Mouse (Mus musculus): ENCODE measurements around the gene Syt6. TPM values are rescaled to one million over a fixed set of nuclear protein-coding genes. Genes with fewer than 3 reads are reported as not detected.
A peak's percentile ranks its signal among the peaks of the same experiment; 100 is the strongest.

Syt6 gene
- polyA plus RNA-seq, 1 experiment = not detected

DNA sequence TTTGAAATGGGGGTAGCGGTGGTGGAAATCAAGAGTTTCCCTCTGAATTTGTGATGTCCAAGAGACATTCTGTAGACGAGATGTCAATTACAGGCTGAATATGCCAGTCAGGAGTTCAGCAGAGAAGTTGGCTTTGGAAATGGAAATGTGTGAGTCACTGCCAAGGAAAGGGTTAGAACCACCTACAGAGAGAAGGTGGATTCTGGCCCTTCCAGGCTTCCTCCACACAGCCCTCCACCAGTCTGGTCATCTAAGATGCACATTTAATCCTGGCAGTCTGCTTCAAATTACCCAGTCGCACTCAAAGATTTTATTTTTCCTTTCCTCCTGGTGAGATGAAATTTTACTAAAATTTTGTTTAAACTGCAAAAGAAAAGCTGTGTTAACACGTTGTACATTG is 97.1 kb downstream of the Syt6 start:
- no peaks in the 10 kb centered on the region for H3K79me3 ChIP-seq (ENCODE audit: low read depth)
- H3K36me3 ChIP-seq (ENCODE audit: control insufficient read depth, insufficient read depth) = no peaks in the 10 kb centered on the region
- TF ChIP-seq USF1 (IDR thresholded peaks at IDR 0.05; ENCODE audit: low read depth) = no peak
- no peak for TF ChIP-seq CEBPB (IDR thresholded peaks at IDR 0.05; ENCODE audit: low read depth)
- no peak for TF ChIP-seq MAX (IDR thresholded peaks at IDR 0.05)
- no peak for TF ChIP-seq CTCF (IDR thresholded peaks at IDR 0.05; ENCODE audit: control insufficient read depth, insufficient read depth, insufficient read length)
- TF ChIP-seq MYOD1 (IDR thresholded peaks at IDR 0.05; ENCODE audit: control insufficient read depth, insufficient read length, low read depth) = no peak
- TF ChIP-seq FOSL1 (IDR thresholded peaks at IDR 0.05; ENCODE audit: insufficient read depth, low read length, poor library complexity, severe bottlenecking) = no peak
- no peak for TF ChIP-seq MYOG (IDR thresholded peaks at IDR 0.05; ENCODE audit: control insufficient read depth, extremely low read depth, insufficient read length)
- H3K27me3 ChIP-seq (ENCODE audit: control insufficient read depth, insufficient read depth, insufficient read length) = no peaks in the 10 kb centered on the region
- no peak overlapping the region for H3ac ChIP-seq (ENCODE audit: control insufficient read depth, insufficient read length, low read depth)
- H3K4me3 ChIP-seq (ENCODE audit: insufficient read depth, poor library complexity, severe bottlenecking) = no peak overlapping the region
- H3K79me2 ChIP-seq (ENCODE audit: control insufficient read depth, insufficient read depth) = no peaks in the 10 kb centered on the region

DNA sequence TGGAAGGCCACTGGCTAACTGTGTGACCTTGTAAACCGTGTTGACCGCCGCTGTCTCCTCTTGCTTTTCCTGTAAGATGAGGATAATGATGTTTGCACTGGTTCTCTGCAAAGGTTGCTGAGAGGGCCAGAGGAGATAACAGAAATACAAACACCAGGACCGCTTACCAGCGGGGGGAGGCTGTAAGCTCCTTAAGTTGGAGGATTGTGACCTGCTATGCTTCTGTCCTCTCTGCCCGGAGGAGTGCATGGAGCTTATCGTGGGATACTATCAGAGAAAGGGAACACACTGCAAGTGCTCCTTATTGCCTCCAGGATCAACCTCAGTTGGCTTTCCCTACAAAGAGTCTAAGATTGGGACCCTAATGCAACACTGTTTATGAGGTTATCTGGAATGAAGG is 97.7 kb downstream of the Syt6 start:
- no peak overlapping the region for H3ac ChIP-seq (ENCODE audit: control insufficient read depth, insufficient read length, low read depth)
- H3K79me3 ChIP-seq (ENCODE audit: low read depth) = no peaks in the 10 kb centered on the region
- H3K4me3 ChIP-seq (ENCODE audit: insufficient read depth, poor library complexity, severe bottlenecking) = no peak overlapping the region
- no peaks in the 10 kb centered on the region for H3K79me2 ChIP-seq (ENCODE audit: control insufficient read depth, insufficient read depth)
- no peak for TF ChIP-seq CEBPB (IDR thresholded peaks at IDR 0.05; ENCODE audit: low read depth)
- TF ChIP-seq CTCF (IDR thresholded peaks at IDR 0.05; ENCODE audit: control insufficient read depth, insufficient read depth, insufficient read length) = no peak
- TF ChIP-seq USF1 (IDR thresholded peaks at IDR 0.05; ENCODE audit: low read depth) = no peak
- TF ChIP-seq MYOG (IDR thresholded peaks at IDR 0.05; ENCODE audit: control insufficient read depth, extremely low read depth, insufficient read length) = no peak
- no peak for TF ChIP-seq FOSL1 (IDR thresholded peaks at IDR 0.05; ENCODE audit: insufficient read depth, low read length, poor library complexity, severe bottlenecking)
- no peak for TF ChIP-seq MYOD1 (IDR thresholded peaks at IDR 0.05; ENCODE audit: control insufficient read depth, insufficient read length, low read depth)
- TF ChIP-seq MAX (IDR thresholded peaks at IDR 0.05) = no peak
- H3K36me3 ChIP-seq (ENCODE audit: control insufficient read depth, insufficient read depth) = no peaks in the 10 kb centered on the region
- H3K27me3 ChIP-seq (ENCODE audit: control insufficient read depth, insufficient read depth, insufficient read length) = no peaks in the 10 kb centered on the region

DNA sequence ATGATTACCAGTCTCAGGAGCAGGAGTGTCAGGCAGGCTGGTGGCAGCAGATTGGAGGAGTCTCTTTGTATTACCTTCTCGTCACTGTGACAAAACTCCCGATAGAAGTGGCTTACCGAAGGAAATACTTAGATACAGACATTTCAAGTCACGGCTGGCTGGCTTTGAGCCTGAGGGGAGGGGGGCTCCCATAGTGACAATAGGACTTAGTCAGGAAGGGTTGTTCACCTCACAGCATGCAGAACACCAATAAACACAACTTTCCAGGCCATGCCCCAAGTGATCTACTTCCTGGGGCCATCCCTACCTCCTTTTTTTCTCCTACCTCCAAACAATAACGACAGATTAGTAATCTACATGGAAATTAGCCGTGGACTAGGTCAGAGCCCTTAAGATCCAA is 103.8 kb downstream of the Syt6 start:
- Histone ChIP-seq H3K36me3 (ENCODE audit: control insufficient read depth, insufficient read depth) (no peaks in the 10 kb centered on the region), H3K79me2 (ENCODE audit: control insufficient read depth, insufficient read depth) (no peaks in the 10 kb centered on the region), H3K79me3 (ENCODE audit: low read depth) (no peaks in the 10 kb centered on the region), H3K27me3 (ENCODE audit: control insufficient read depth, insufficient read depth, insufficient read length) (no peaks in the 10 kb centered on the region), H3ac (ENCODE audit: control insufficient read depth, insufficient read length, low read depth) (no peak overlapping the region), H3K4me3 (ENCODE audit: insufficient read depth, poor library complexity, severe bottlenecking) (no peak overlapping the region)
- no peak for TF ChIP-seq MYOD1 (IDR thresholded peaks at IDR 0.05; ENCODE audit: control insufficient read depth, insufficient read length, low read depth)
- no peak for TF ChIP-seq CTCF (IDR thresholded peaks at IDR 0.05; ENCODE audit: control insufficient read depth, insufficient read depth, insufficient read length)
- no peak for TF ChIP-seq MAX (IDR thresholded peaks at IDR 0.05)
- no peak for TF ChIP-seq CEBPB (IDR thresholded peaks at IDR 0.05; ENCODE audit: low read depth)
- no peak for TF ChIP-seq FOSL1 (IDR thresholded peaks at IDR 0.05; ENCODE audit: insufficient read depth, low read length, poor library complexity, severe bottlenecking)
- no peak for TF ChIP-seq MYOG (IDR thresholded peaks at IDR 0.05; ENCODE audit: control insufficient read depth, extremely low read depth, insufficient read length)

DNA sequence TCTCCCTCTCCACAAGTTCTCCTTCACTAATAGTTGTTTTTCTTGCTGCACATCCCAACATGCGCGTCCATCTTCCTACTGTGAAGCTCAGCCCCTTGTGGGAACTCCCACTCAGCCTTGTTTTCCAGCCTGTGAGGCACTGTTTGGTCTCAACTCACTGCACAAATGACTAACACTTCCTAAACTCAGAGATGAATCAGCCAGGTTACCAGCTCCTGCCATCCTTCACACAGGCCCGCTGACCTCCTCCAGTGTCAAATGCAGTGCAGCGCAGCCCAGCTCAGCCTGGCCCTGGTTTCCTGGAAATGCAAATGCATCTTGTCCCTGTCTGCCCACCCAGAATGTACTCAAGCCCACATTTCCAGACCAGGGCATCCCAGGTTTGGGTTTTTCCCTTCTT is 107.4 kb downstream of the Syt6 start:
- Histone ChIP-seq H3K79me3 (ENCODE audit: low read depth) (no peaks in the 10 kb centered on the region), H3K79me2 (ENCODE audit: control insufficient read depth, insufficient read depth) (no peaks in the 10 kb centered on the region), H3K4me3 (ENCODE audit: insufficient read depth, poor library complexity, severe bottlenecking) (no peak overlapping the region), H3ac (ENCODE audit: control insufficient read depth, insufficient read length, low read depth) (no peak overlapping the region), H3K36me3 (ENCODE audit: control insufficient read depth, insufficient read depth) (no peaks in the 10 kb centered on the region), H3K27me3 (ENCODE audit: control insufficient read depth, insufficient read depth, insufficient read length) (no peaks in the 10 kb centered on the region)
- no peak for TF ChIP-seq CEBPB (IDR thresholded peaks at IDR 0.05; ENCODE audit: low read depth)
- no peak for TF ChIP-seq USF1 (IDR thresholded peaks at IDR 0.05; ENCODE audit: low read depth)
- no peak for TF ChIP-seq FOSL1 (IDR thresholded peaks at IDR 0.05; ENCODE audit: insufficient read depth, low read length, poor library complexity, severe bottlenecking)
- no peak for TF ChIP-seq MYOD1 (IDR thresholded peaks at IDR 0.05; ENCODE audit: control insufficient read depth, insufficient read length, low read depth)
- no peak for TF ChIP-seq MYOG (IDR thresholded peaks at IDR 0.05; ENCODE audit: control insufficient read depth, extremely low read depth, insufficient read length)
- no peak for TF ChIP-seq MAX (IDR thresholded peaks at IDR 0.05)
- no peak for TF ChIP-seq CTCF (IDR thresholded peaks at IDR 0.05; ENCODE audit: control insufficient read depth, insufficient read depth, insufficient read length)

DNA sequence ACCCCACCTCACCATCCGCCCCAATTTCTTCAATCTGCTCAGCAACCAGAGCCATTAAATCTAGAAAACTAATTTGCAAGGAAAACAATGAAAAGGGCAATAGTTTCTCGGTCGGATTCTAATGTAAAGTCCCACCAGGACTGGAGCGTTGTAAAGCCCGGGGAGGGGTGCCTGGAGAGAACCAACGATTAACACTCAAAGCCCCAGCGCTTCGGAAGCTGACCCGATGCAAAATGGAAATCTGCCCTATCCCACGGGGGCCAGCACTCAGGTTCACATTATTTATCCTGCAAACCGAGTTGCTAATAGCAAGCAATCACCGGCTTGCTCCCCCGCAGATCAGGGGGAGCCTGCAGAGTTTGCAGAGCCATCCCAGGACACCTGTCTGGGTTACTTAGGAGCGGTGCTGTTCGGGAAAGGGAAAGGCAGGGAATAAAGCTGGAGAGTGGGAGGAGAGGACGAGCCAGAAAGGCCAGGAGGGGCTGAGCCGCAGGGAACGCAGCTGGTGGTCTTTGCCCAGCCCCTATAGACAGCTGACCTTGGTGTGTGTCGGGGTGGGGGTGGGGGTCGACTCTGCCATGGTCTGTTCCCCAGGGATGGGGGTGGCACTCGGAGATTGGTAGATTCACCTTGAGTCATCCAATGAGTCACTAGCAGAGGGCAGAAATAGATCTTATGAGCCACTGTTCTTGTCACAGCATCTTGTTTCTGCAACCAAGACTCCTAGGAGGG is 108.4 kb downstream of the Syt6 start:
- Histone ChIP-seq H3ac (ENCODE audit: control insufficient read depth, insufficient read length, low read depth) (peak overlapping the region; percentile 52), H3K4me3 (ENCODE audit: insufficient read depth, poor library complexity, severe bottlenecking) (no peak overlapping the region)
- TF ChIP-seq CEBPB (IDR thresholded peaks at IDR 0.05; ENCODE audit: low read depth) (no peak), USF1 (IDR thresholded peaks at IDR 0.05; ENCODE audit: low read depth) (peak; percentile 52), FOSL1 (IDR thresholded peaks at IDR 0.05; ENCODE audit: insufficient read depth, low read length, poor library complexity, severe bottlenecking) (peak; percentile 89), MYOD1 (IDR thresholded peaks at IDR 0.05; ENCODE audit: control insufficient read depth, insufficient read length, low read depth) (peak; percentile 66), CTCF (IDR thresholded peaks at IDR 0.05; ENCODE audit: control insufficient read depth, insufficient read depth, insufficient read length) (no peak), MYOG (IDR thresholded peaks at IDR 0.05; ENCODE audit: control insufficient read depth, extremely low read depth, insufficient read length) (no peak), MAX (IDR thresholded peaks at IDR 0.05) (no peak)

More for the DNA sequence above, 108.4 kb downstream of the Syt6 start:
- Histone ChIP-seq H3K79me3 (ENCODE audit: low read depth) (no peaks in the 10 kb centered on the region), H3K27me3 (ENCODE audit: control insufficient read depth, insufficient read depth, insufficient read length) (no peaks in the 10 kb centered on the region), H3K36me3 (ENCODE audit: control insufficient read depth, insufficient read depth) (no peaks in the 10 kb centered on the region), H3K79me2 (ENCODE audit: control insufficient read depth, insufficient read depth) (no peaks in the 10 kb centered on the region)

Data from C2C12 (cell line).